Comparison of ENCODE assay signal across 8 mouse cellular contexts in the genomic region with DNA sequence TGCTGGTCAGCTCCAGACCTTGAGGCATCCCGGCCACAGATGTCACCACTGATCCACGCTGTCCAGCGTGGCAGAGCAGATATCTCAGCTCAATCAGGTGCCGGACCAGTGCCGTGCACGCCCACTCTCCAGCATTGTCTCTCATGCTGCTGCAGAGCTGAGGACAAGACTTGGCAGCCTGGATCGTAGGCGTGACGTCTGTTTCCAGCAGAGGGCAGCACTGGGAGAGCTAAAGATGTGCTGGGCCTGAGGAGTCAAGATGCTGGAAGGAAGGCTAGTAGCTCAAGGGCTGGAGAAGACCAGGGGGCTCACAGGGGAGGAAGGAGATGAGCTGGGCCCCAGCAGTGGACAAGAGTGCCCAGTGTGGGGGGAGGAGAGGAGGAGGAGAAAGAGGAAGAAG.
DNase-seq lines count a peak whose midpoint lies in the region; ATAC-seq and TF ChIP-seq lines count a peak whose summit lies in the region.

No protein-coding gene starts in this region.

- peak; percentile 75 for DNase-seq in liver
- DNase-seq in embryo, embryonic 10.5 days (ENCODE audit: low spot score), result peak; percentile 92
- DNase-seq in gastrocnemius, postnatal 36 days, result peak; percentile 71 to 72
- DNase-seq in limb, embryonic 14.5 days (ENCODE audit: low spot score), result peak; percentile 84
- DNase-seq in neural tube, embryonic 10.5 days (ENCODE audit: extremely low spot score, low spot score), result peak; percentile 83
- DNase-seq in telencephalon, adult 2 months (ENCODE audit: low read depth, low spot score), result peak; percentile 84

- ATAC-seq in liver, embryonic 12.5 days, result no peak
- no peak for ATAC-seq in intestine, postnatal 0 days
- no peak for ATAC-seq in limb, embryonic 14.5 days (ENCODE audit: low FRiP score, low read depth)

- H3K9me3 ChIP-seq in liver, embryonic 12.5 days (replicated peaks), result no peaks in the 10 kb centered on the region
- no peaks in the 10 kb centered on the region for H3K9me3 ChIP-seq in intestine, postnatal 0 days (ENCODE audit: control insufficient read depth)
- no peaks in the 10 kb centered on the region for H3K9me3 ChIP-seq in limb, embryonic 14.5 days (ENCODE audit: control insufficient read depth, low read length)

- H3K4me1 ChIP-seq in liver, embryonic 12.5 days, result peaks cover 21% of the 10 kb centered on the region
- peaks cover 2% of the 10 kb centered on the region; the same call in 1 of the 2 replicates for H3K4me1 ChIP-seq in intestine, postnatal 0 days (replicated peaks; ENCODE audit: control insufficient read depth, insufficient read depth, low read length)
- peaks cover 21% of the 10 kb centered on the region for H3K4me1 ChIP-seq in limb, embryonic 14.5 days (ENCODE audit: control insufficient read depth, insufficient read depth, low read length)

- 9% methylated on average over 9 of the region's 9 CpGs for WGBS in liver, embryonic 12.5 days (ENCODE audit: insufficient replicate concordance)
- WGBS in intestine, postnatal 0 days, result 5% methylated on average over 9 of the region's 9 CpGs
- 12% methylated on average over 9 of the region's 9 CpGs for WGBS in limb, embryonic 14.5 days

- TF ChIP-seq POLR2A in limb, embryonic 14.5 days (IDR thresholded peaks at IDR 0.05; ENCODE audit: borderline replicate concordance, extremely low read depth, insufficient read depth, insufficient read length), result no peak

- H3K4me3 ChIP-seq in liver, embryonic 12.5 days, result no peak overlapping the region
- H3K4me3 ChIP-seq in intestine, postnatal 0 days (ENCODE audit: low read depth, low read length), result no peak overlapping the region
- no peak overlapping the region for H3K4me3 ChIP-seq in limb, embryonic 14.5 days (replicated peaks; ENCODE audit: low read length)

- no peak overlapping the region for H3K9ac ChIP-seq in liver, embryonic 12.5 days
- no peak overlapping the region for H3K9ac ChIP-seq in intestine, postnatal 0 days (ENCODE audit: low read depth, low read length)
- H3K9ac ChIP-seq in limb, embryonic 14.5 days (ENCODE audit: low read depth, low read length, severe bottlenecking), result no peak overlapping the region

- no peaks in the 10 kb centered on the region for H3K36me3 ChIP-seq in liver, embryonic 12.5 days
- H3K36me3 ChIP-seq in intestine, postnatal 0 days (ENCODE audit: control insufficient read depth, insufficient read depth), result no peaks in the 10 kb centered on the region
- H3K36me3 ChIP-seq in limb, embryonic 14.5 days (ENCODE audit: control insufficient read depth, insufficient read depth, low read length), result no peaks in the 10 kb centered on the region

- no peak overlapping the region for H3K27ac ChIP-seq in liver, embryonic 12.5 days
- no peak overlapping the region for H3K27ac ChIP-seq in intestine, postnatal 0 days (ENCODE audit: low read depth, low read length)
- H3K27ac ChIP-seq in limb, embryonic 14.5 days (replicated peaks; ENCODE audit: low read depth, low read length), result no peak overlapping the region

- H3K27me3 ChIP-seq in liver, embryonic 12.5 days (replicated peaks), result peaks cover 49% of the 10 kb centered on the region
- H3K27me3 ChIP-seq in intestine, postnatal 0 days (replicated peaks; ENCODE audit: control insufficient read depth, insufficient read depth, low read length), result peaks cover 9% of the 10 kb centered on the region
- H3K27me3 ChIP-seq in limb, embryonic 14.5 days (ENCODE audit: control insufficient read depth, insufficient read depth, low read length), result peaks cover 30% of the 10 kb centered on the region

- no peak overlapping the region for H3K4me2 ChIP-seq in liver, embryonic 12.5 days
- no peak overlapping the region for H3K4me2 ChIP-seq in intestine, postnatal 0 days (replicated peaks; ENCODE audit: low read depth)
- no peak overlapping the region for H3K4me2 ChIP-seq in limb, embryonic 14.5 days (replicated peaks; ENCODE audit: low read depth, low read length, severe bottlenecking)

- TF ChIP-seq CTCF in intestine, postnatal 0 days (IDR thresholded peaks at IDR 0.05; ENCODE audit: low read depth), result peak; percentile 97

- intact Hi-C loops in gastrocnemius, postnatal 36 days (cut with DNase I), result loop anchor here (1.0 to 2.0 kb wide), 2 partner anchors 22 to 179 kb away; no protein-coding TSS in a partner anchor
